Mouse (Mus musculus): Measurements from ENCODE around the gene Gm29776.

Gm29776 gene

DNA sequence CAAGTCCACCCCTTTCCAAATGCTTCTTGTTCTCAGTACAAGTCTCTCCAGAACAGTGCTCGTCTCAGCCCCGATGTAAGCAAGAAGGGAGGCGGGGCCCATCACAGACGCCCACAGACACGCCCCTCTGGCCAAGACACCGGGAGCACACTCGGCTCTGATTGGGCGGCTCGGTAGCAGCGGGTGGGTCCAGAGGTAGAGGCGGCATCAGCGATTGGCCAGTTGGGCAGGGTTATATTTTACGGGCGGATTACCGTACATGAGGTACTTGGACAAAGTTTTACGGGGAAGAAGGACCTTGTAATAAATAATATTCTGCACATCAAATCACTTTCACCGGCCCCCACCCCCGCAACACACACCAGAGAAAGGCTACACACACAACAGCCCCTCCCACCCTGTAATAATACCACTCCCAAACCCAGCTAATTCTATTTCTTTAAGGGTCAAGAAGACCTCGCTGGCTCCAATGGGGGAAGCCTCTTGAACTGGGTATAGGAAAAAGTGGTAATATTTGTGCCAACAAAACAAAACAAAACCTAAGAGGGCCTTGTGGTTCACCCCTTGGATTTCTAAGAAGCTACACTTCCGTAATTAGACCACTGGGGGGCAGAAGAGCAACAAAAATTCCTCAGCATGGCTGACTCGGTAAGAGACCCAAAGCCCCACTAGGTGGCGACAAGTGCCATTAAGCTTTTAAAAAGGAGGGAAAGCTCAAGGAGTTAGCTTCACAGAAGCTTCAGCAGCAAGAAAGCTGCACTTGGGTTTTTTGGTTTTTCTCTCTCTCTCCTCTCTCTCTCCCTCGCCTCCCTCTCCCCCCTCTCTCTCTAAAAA is 47.8 kb downstream of the Gm29776 start:
- DNase-seq (ENCODE audit: low read depth), result peak; percentile 96

- DNase-seq (ENCODE audit: low read depth), result no peak
Measured at GRCm38 (mm10) chr14:54647900-54648299, 50.7 kb downstream of the Gm29776 start.

GRCm38 (mm10) chr14:54646898-54647636 is 51.6 kb downstream of the Gm29776 start:
- DNase-seq (ENCODE audit: low read depth), result no peak

DNA sequence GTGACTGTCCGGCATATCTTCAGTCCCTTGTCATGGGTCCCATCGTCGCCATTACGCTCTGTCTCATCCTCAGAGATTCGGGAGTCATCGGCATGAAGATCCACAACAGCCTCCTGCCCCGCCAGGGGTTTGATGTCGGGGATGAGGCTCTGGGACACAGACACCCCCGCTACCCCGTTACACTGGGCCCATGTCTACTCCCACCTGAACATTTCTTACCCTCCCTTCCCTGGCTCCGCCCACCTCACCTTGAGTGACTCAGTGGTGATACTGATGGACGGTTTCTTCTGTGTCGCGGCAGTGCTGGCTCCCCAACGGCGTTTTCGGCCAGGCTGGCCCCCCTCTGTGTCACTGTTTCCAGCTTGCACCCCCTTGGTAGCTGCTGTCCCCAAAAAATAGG is 52.2 kb downstream of the Gm29776 start:
- DNase-seq (ENCODE audit: low read depth), result no peak

DNA sequence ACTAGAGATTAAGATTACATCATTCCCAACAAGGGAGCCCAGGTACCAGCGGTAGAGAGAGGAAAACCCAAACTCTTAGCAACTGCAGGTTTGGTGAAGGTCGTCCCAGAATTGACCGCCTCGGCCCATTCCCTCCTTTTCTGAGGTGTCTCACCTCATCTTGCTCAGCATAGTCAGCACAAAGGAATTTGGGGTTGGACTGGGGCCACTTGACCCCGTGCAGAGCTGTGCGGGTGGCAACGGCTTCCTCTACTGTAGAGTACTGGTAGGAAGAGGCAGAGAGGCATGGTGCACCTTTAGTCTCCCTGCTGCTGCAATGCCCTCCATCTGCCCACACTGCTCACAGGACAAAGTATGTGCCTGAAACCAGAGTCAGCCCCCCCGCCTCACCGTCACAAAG is 54.3 kb downstream of the Gm29776 start:
- no peak for DNase-seq (ENCODE audit: low read depth)

DNA sequence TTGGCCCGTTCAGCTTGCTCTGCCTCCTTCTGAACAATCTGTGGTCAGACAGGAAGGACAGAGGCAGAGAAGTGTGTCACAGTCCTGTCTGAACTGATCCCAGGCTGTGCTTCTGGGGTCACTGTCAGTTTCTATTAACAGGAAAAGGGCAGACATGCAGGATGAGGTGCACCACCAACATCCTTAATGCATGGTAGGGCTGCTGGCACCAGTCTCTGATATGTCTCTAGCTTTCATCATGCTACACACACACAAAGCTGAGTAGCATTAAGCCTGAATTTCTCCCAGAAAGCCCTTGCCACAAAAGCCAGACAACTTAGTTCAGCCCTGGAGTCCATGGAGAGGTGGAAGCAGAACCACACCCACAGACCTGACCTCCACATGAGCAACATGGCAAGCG is 55.6 kb downstream of the Gm29776 start:
- DNase-seq (ENCODE audit: low read depth), result no peak
